Mouse (Mus musculus): ENCODE results near the gene Gm21725. TPM values are rescaled to one million over a fixed set of nuclear protein-coding genes. Genes with fewer than 3 reads are reported as not detected.
"Not testable (repeated sequence)": the region's sequence is repeated elsewhere in the genome, so short reads cannot be mapped to it uniquely, and the experiment has no call there.

Gm21725 gene
- not detected in 2 replicates for polyA plus RNA-seq (2015; fragmentation: Nextera tagmentation; extraction: Ambion mirVana)

GRCm38 (mm10) chrY:13348963-13349362 is at the start of gene Gm21725:
Gene Gm21725 (minus strand): TSS chrY:13349063.
- not testable (repeated sequence) for H3K36me3 ChIP-seq (ENCODE audit: control insufficient read depth, insufficient read depth, low read length); H3K9ac ChIP-seq (ENCODE audit: low read length); H3K9me3 ChIP-seq (replicated peaks; ENCODE audit: control insufficient read depth, low read length); H3K27me3 ChIP-seq (ENCODE audit: control insufficient read depth, insufficient read depth, low read length); H3K4me2 ChIP-seq (ENCODE audit: low read depth, low read length); H3K4me3 ChIP-seq (replicated peaks; ENCODE audit: low read length); ATAC-seq (ENCODE audit: insufficient read depth, low FRiP score); H3K4me1 ChIP-seq (ENCODE audit: control insufficient read depth, insufficient read depth, low read length); H3K27ac ChIP-seq (ENCODE audit: low read length)
- no CpG with 5 or more reads among the region's 3 CpGs for WGBS

Other genes starting within 250 kb of the Gm21725 start
- gene Gm21891, start 215.6 kb downstream of the Gm21725 start, polyA plus RNA-seq (2015; fragmentation: Nextera tagmentation; extraction: Ambion mirVana) = not detected in 2 replicates
- not detected in 2 replicates for gene Gm21425, start 187.1 kb downstream of the Gm21725 start, polyA plus RNA-seq (2015; fragmentation: Nextera tagmentation; extraction: Ambion mirVana)
- gene Gm21828, start 125.1 kb downstream of the Gm21725 start, polyA plus RNA-seq (2015; fragmentation: Nextera tagmentation; extraction: Ambion mirVana) = not detected in 2 replicates
- gene Gm21440, start 96.7 kb downstream of the Gm21725 start, polyA plus RNA-seq (2015; fragmentation: Nextera tagmentation; extraction: Ambion mirVana) = not detected in 2 replicates
- not detected in 2 replicates for gene Gm21454, start 96.6 kb downstream of the Gm21725 start, polyA plus RNA-seq (2015; fragmentation: Nextera tagmentation; extraction: Ambion mirVana)
- not detected in 2 replicates for gene Gm21866, start 116.5 kb upstream of the Gm21725 start, polyA plus RNA-seq (2015; fragmentation: Nextera tagmentation; extraction: Ambion mirVana)
- gene Gm20773, start 145.0 kb upstream of the Gm21725 start, polyA plus RNA-seq (2015; fragmentation: Nextera tagmentation; extraction: Ambion mirVana) = not detected in 2 replicates